Mouse (Mus musculus): ENCODE measurements around the gene Prss47. TPM values are rescaled to one million over a fixed set of nuclear protein-coding genes. Genes with fewer than 3 reads are reported as not detected.

Gene Prss47
- polyA plus RNA-seq, 1 experiment from 2014 or later, result not detected

Other genes starting within 250 kb of the Prss47 start
- 0.65 TPM in 2 replicates for gene Cntnap3, start 148.8 kb downstream of the Prss47 start, polyA plus RNA-seq (2016; fragmentation: Nextera tagmentation; extraction: Ambion mirVana)
- gene Spata31, start 135.4 kb downstream of the Prss47 start, polyA plus RNA-seq (2016; fragmentation: Nextera tagmentation; extraction: Ambion mirVana), result not detected in 2 replicates
- not detected in 2 replicates for gene Spata31d1c, start 19.7 kb downstream of the Prss47 start, polyA plus RNA-seq (2016; fragmentation: Nextera tagmentation; extraction: Ambion mirVana)
- gene Mfsd14b, start 60.2 kb upstream of the Prss47 start, polyA plus RNA-seq (2016; fragmentation: Nextera tagmentation; extraction: Ambion mirVana), result 41.1 and 46.3 TPM in 2 replicates
- not detected in 2 replicates for gene Olfr465-ps1, start 85.3 kb upstream of the Prss47 start, polyA plus RNA-seq (2016; fragmentation: Nextera tagmentation; extraction: Ambion mirVana)
- gene Olfr466, start 97.5 kb upstream of the Prss47 start, polyA plus RNA-seq (2016; fragmentation: Nextera tagmentation; extraction: Ambion mirVana), result not detected in 2 replicates
- gene Nlrp4f, start 153.2 kb upstream of the Prss47 start, polyA plus RNA-seq (2016; fragmentation: Nextera tagmentation; extraction: Ambion mirVana), result not detected in 2 replicates
- not detected in 2 replicates for gene Gm10775, start 206.8 kb upstream of the Prss47 start, polyA plus RNA-seq (2016; fragmentation: Nextera tagmentation; extraction: Ambion mirVana)
- gene Zfp369, start 226.1 kb upstream of the Prss47 start, polyA plus RNA-seq (2016; fragmentation: Nextera tagmentation; extraction: Ambion mirVana), result 26.7 and 28.7 TPM in 2 replicates

All from forebrain, embryonic 12.5 days (tissue).